Mouse (Mus musculus): ENCODE measurements around the gene Aars2. TPM values are rescaled to one million over a fixed set of nuclear protein-coding genes. Genes with fewer than 3 reads are reported as not detected.

Gene Aars2
- polyA plus RNA-seq, 1 experiment from 2014 or later = 26.3 TPM

GRCm38 (mm10) chr17:45545278-45545961 lies 38.8 kb downstream of the Aars2 start:
- Histone ChIP-seq H3K4me1 (ENCODE audit: insufficient read depth, low read length) (peaks cover 22% of the 10 kb centered on the region), H3K36me3 (ENCODE audit: insufficient read depth, low read length) (no peaks in the 10 kb centered on the region), H3K9me3 (ENCODE audit: low read length) (no peaks in the 10 kb centered on the region), H3K27ac (ENCODE audit: low read length) (no peak overlapping the region), H3K4me3 (ENCODE audit: low read length) (peak overlapping the region; percentile 38), H3K9ac (replicated peaks; ENCODE audit: low read length) (peak overlapping the region; percentile 16; the same call in 1 of the 2 replicates), H3K4me2 (replicated peaks; ENCODE audit: low read depth, low read length) (peak overlapping the region; percentile 55), H3K27me3 (ENCODE audit: insufficient read depth, low read length) (peaks cover 79% of the 10 kb centered on the region)
- no peak for ATAC-seq (ENCODE audit: low FRiP score, low TSS enrichment)
- 3% methylated on average over 74 of the region's 74 CpGs for WGBS

- Histone ChIP-seq H3K27me3 (ENCODE audit: insufficient read depth, low read length) (peaks cover 64% of the 10 kb centered on the region), H3K9ac (replicated peaks; ENCODE audit: low read length) (no peak overlapping the region), H3K27ac (ENCODE audit: low read length) (no peak overlapping the region), H3K4me2 (replicated peaks; ENCODE audit: low read depth, low read length) (no peak overlapping the region), H3K4me3 (ENCODE audit: low read length) (no peak overlapping the region), H3K4me1 (ENCODE audit: insufficient read depth, low read length) (peaks cover 22% of the 10 kb centered on the region), H3K36me3 (ENCODE audit: insufficient read depth, low read length) (no peaks in the 10 kb centered on the region), H3K9me3 (ENCODE audit: low read length) (no peaks in the 10 kb centered on the region)
- 78% methylated on average over 16 of the region's 16 CpGs for WGBS
- no peak for ATAC-seq (ENCODE audit: low FRiP score, low TSS enrichment)
These were observed 40.3 kb downstream of the Aars2 start for GRCm38 (mm10) chr17:45546941-45547340.

- peaks cover 59% of the 10 kb centered on the region for H3K27me3 ChIP-seq (ENCODE audit: insufficient read depth, low read length)
- no peak for ATAC-seq (ENCODE audit: low FRiP score, low TSS enrichment)
- WGBS = 79% methylated on average over 5 of the region's 5 CpGs
These were observed 41.0 kb downstream of the Aars2 start for GRCm38 (mm10) chr17:45547461-45548190.

GRCm38 (mm10) chr17:45548541-45549512 lies 42.2 kb downstream of the Aars2 start:
- Histone ChIP-seq H3K27me3 (ENCODE audit: insufficient read depth, low read length) (peaks cover 47% of the 10 kb centered on the region), H3K27ac (ENCODE audit: low read length) (0 out of 2 replicates have a peak overlapping the region, but pooled peaks have one; percentile 4), H3K9ac (replicated peaks; ENCODE audit: low read length) (peak overlapping the region; percentile 74), H3K4me3 (ENCODE audit: low read length) (peak overlapping the region; percentile 67), H3K36me3 (ENCODE audit: insufficient read depth, low read length) (no peaks in the 10 kb centered on the region), H3K4me1 (ENCODE audit: insufficient read depth, low read length) (peaks cover 22% of the 10 kb centered on the region), H3K9me3 (ENCODE audit: low read length) (no peaks in the 10 kb centered on the region), H3K4me2 (replicated peaks; ENCODE audit: low read depth, low read length) (peak overlapping the region; percentile 95)
- WGBS = 4% methylated on average over 56 of the region's 68 CpGs
- ATAC-seq (ENCODE audit: low FRiP score, low TSS enrichment) = peak; percentile 50

More at GRCm38 (mm10) chr17:45547461-45548190, 41.0 kb downstream of the Aars2 start:
- H3K9ac ChIP-seq (replicated peaks; ENCODE audit: low read length) = no peak overlapping the region
- H3K27ac ChIP-seq (ENCODE audit: low read length) = no peak overlapping the region
- peaks cover 22% of the 10 kb centered on the region for H3K4me1 ChIP-seq (ENCODE audit: insufficient read depth, low read length)
- no peak overlapping the region for H3K4me3 ChIP-seq (ENCODE audit: low read length)
- H3K9me3 ChIP-seq (ENCODE audit: low read length) = no peaks in the 10 kb centered on the region
- H3K4me2 ChIP-seq (replicated peaks; ENCODE audit: low read depth, low read length) = no peak overlapping the region
- H3K36me3 ChIP-seq (ENCODE audit: insufficient read depth, low read length) = no peaks in the 10 kb centered on the region

DNA sequence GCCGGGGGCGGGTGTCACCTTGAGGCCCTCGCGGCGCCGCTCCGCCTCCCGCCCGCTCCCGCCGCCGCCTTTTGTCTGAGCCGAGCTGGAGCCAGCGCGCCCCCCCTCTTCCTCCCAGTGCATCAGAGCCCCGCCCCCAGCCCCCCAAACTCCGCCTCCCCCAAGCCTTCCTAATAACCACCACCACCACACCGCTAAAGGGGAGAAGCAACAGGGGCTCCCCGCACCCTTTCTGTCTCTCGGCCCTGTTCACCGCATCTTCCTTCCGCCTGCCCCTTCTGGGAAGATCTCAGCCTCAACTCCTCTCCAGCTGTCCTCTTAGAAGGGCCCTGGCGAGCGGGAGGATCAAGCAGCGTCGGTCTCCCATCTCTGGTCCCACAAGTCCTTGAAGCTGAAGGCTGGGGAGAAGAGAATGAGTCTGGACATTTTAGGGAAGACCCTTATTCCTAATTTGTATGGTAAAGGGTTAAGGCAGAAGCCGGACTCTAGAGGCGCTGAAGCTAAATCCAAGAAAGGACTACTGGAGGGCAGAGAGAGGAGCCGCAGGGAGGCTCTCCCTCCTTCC lies 43.1 kb downstream of the Aars2 start, which contains the start of gene Tmem151b:
TSS of gene Tmem151b (minus strand) at position 61 of the 565 bp plus-strand sequence.
- peak within 1 kb of the TSS; percentile 67 for H3K4me3 ChIP-seq (ENCODE audit: low read length)
- H3K36me3 ChIP-seq (ENCODE audit: insufficient read depth, low read length) = no peaks in the 10 kb centered on the region
- peaks cover 20% of the 10 kb centered on the region for H3K4me1 ChIP-seq (ENCODE audit: insufficient read depth, low read length)
- H3K4me2 ChIP-seq (replicated peaks; ENCODE audit: low read depth, low read length) = peak within 1 kb of the TSS; percentile 95
- no peaks in the 10 kb centered on the region for H3K9me3 ChIP-seq (ENCODE audit: low read length)
- no peak for ATAC-seq (ENCODE audit: low FRiP score, low TSS enrichment)
- H3K9ac ChIP-seq (replicated peaks; ENCODE audit: low read length) = peak within 1 kb of the TSS; percentile 74
- WGBS = under 1% methylated on average over 19 of the region's 29 CpGs
- 0 out of 2 replicates have a peak within 1 kb of the TSS, but pooled peaks have one; percentile 4 for H3K27ac ChIP-seq (ENCODE audit: low read length)
- peaks cover 38% of the 10 kb centered on the region for H3K27me3 ChIP-seq (ENCODE audit: insufficient read depth, low read length)

- Histone ChIP-seq H3K27ac (ENCODE audit: low read length) (no peak overlapping the region), H3K9ac (replicated peaks; ENCODE audit: low read length) (no peak overlapping the region), H3K27me3 (ENCODE audit: insufficient read depth, low read length) (peaks cover 33% of the 10 kb centered on the region), H3K4me3 (ENCODE audit: low read length) (peak overlapping the region; percentile 67; the same call in 1 of the 2 replicates), H3K36me3 (ENCODE audit: insufficient read depth, low read length) (no peaks in the 10 kb centered on the region), H3K9me3 (ENCODE audit: low read length) (no peaks in the 10 kb centered on the region), H3K4me2 (replicated peaks; ENCODE audit: low read depth, low read length) (peak overlapping the region; percentile 95), H3K4me1 (ENCODE audit: insufficient read depth, low read length) (peaks cover 15% of the 10 kb centered on the region)
- ATAC-seq (ENCODE audit: low FRiP score, low TSS enrichment) = no peak
- WGBS = 20% methylated on average over 5 of the region's 5 CpGs
These were observed 43.6 kb downstream of the Aars2 start for GRCm38 (mm10) chr17:45550253-45550652.

DNA sequence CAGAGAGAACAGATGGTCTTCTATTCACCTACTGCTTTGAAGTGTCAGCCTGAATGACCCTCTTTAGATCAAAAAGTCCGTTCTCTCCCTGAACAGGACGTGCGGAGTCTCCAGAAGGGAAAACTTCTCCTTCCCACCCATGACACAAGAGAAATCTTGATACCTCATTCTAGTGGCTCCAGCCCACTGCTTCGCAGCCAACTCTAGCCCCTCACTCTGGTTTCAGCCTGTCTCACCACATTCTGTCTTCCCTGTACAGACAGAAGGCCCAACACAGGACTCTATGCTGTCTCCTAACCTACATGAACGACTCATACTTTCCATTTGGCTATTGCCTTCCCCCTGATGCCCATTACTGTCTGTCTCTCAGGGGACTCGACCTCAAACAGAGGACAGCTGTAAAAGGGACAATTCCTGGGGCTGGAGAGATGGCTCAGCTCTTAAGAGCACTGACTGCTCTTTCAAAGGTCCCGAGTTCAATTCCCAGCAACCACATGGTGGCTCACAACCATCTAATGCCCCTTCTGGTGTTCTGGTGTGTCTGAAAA lies 44.7 kb downstream of the Aars2 start:
- peaks cover 25% of the 10 kb centered on the region for H3K27me3 ChIP-seq (ENCODE audit: insufficient read depth, low read length)
- 32% methylated on average over 7 of the region's 7 CpGs for WGBS

GRCm38 (mm10) chr17:45551816-45552451 lies 45.3 kb downstream of the Aars2 start:
- peak; percentile 16; the same call in 1 of the 2 replicates for ATAC-seq (ENCODE audit: low FRiP score, low TSS enrichment)
- WGBS = 5% methylated on average over 8 of the region's 8 CpGs
- Histone ChIP-seq H3K4me3 (ENCODE audit: low read length) (no peak overlapping the region), H3K4me2 (replicated peaks; ENCODE audit: low read depth, low read length) (no peak overlapping the region), H3K27me3 (ENCODE audit: insufficient read depth, low read length) (peaks cover 25% of the 10 kb centered on the region), H3K4me1 (ENCODE audit: insufficient read depth, low read length) (peaks cover 15% of the 10 kb centered on the region), H3K9me3 (ENCODE audit: low read length) (no peaks in the 10 kb centered on the region), H3K27ac (ENCODE audit: low read length) (no peak overlapping the region), H3K9ac (replicated peaks; ENCODE audit: low read length) (no peak overlapping the region), H3K36me3 (ENCODE audit: insufficient read depth, low read length) (no peaks in the 10 kb centered on the region)

More for the DNA sequence above, 44.7 kb downstream of the Aars2 start:
- no peak overlapping the region for H3K4me3 ChIP-seq (ENCODE audit: low read length)
- ATAC-seq (ENCODE audit: low FRiP score, low TSS enrichment) = no peak
- H3K9ac ChIP-seq (replicated peaks; ENCODE audit: low read length) = no peak overlapping the region
- no peak overlapping the region for H3K4me2 ChIP-seq (replicated peaks; ENCODE audit: low read depth, low read length)
- no peaks in the 10 kb centered on the region for H3K9me3 ChIP-seq (ENCODE audit: low read length)
- H3K36me3 ChIP-seq (ENCODE audit: insufficient read depth, low read length) = no peaks in the 10 kb centered on the region
- no peak overlapping the region for H3K27ac ChIP-seq (ENCODE audit: low read length)
- peaks cover 12% of the 10 kb centered on the region for H3K4me1 ChIP-seq (ENCODE audit: insufficient read depth, low read length)
